Mouse (Mus musculus): ENCODE data around the gene Hapln1.

- TF ChIP-seq POLR2A (IDR thresholded peaks at IDR 0.05; ENCODE audit: control insufficient read depth, low read depth, low read length): no peak
- no peak for TF ChIP-seq CTCF (IDR thresholded peaks at IDR 0.05; ENCODE audit: control insufficient read depth, insufficient read depth, insufficient replicate concordance, low read depth, low read length)
Measured at GRCm38 (mm10) chr13:89619064-89619463, 79.5 kb downstream of the Hapln1 start.
